Mouse (Mus musculus) left cerebral cortex, adult 11 months (tissue): Measurements from ENCODE around the gene Borcs6.

Experiments used
- DNase-seq: peaks from one replicate; pipeline ENCODE4 v3.0.0; 2022; ENCODE audit warnings: low spot score

Borcs6 gene

DNA sequence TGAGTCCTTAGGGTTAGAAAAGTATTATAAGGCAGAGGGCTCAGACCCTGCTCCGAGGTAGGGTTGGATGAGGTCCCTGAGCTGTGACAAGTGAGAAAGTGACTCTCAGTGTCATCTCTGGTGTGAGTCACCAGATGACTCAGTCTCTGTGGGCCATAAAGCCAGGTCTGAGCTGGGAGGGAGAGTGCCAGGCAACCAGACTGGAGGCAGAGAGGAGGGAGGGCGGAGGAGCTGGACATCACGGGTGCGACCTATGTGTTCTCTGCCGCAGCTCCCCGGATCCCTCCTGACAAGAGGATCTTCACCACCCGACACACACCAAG, 42.8 kb downstream of the Borcs6 start:
- no peak for DNase-seq

DNA sequence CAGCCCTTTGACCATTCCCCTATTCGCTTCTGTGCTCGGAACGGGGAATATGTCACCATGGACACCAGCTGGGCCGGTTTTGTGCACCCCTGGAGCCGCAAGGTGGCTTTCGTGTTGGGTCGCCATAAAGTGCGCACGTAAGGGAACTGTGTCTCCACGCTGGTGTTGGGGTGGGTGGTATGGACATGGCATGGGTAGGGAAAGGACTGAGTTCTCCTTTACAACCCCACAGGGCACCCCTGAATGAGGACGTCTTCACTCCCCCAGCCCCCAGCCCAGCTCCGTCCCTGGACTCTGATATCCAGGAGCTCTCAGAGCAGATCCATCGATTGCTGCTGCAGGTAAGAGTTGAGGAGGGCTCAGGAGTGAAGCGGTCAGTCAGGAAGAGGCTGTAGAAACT, 43.6 kb downstream of the Borcs6 start:
- DNase-seq, result no peak

DNA sequence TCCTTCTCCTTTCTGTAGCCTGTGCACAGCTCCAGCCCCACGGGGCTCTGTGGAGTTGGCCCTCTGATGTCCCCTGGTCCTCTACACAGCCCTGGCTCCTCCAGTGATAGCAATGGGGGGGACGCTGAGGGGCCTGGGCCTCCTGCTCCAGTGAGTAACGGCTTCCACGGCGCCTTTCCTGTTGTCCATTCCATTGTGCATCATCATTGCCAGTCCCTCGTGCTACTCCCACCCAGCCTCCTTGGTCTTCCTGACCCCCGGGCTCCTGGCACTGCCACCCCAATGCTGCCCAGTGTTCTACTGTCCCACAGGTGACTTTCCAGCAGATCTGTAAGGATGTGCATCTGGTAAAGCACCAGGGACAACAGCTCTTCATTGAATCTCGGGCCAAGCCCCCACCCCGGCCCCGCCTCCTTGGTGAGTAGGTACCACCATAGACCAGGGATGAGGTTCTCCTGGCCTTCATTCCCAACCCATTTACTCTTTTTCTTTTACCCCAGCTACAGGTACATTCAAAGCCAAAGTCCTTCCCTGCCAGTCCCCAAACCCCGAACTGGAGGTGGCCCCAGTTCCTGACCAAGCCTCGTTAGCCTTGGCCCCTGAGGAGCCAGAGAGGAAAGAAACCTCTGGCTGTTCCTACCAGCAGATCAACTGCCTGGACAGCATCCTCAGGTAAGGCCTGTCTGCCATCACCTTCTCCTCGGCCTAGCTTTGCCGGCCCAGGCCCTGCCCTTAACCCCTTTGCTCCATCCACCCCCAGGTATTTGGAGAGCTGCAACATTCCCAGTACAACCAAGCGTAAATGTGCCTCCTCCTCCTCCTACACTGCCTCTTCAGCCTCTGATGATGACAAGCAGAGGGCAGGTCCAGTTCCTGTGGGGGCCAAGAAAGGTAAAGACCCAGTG, 44.3 kb downstream of the Borcs6 start:
- DNase-seq, result no peak

DNA sequence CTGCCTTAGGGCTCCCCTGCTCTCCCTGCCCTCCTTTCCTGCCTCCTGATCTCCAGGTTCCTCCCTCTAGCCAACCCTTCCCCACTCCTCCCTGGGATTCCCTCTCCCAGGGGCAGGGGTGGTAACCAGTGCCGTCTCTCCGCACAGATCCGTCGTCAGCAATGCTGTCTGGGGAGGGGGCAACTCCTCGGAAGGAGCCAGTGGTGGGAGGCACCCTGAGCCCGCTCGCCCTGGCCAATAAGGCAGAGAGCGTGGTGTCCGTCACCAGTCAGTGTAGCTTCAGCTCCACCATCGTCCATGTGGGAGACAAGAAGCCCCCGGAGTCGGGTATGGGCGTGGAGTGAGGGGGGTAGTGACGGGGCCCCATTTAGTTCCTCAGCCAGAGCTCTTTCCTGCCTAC, 45.0 kb downstream of the Borcs6 start:
- DNase-seq, result no peak

DNA sequence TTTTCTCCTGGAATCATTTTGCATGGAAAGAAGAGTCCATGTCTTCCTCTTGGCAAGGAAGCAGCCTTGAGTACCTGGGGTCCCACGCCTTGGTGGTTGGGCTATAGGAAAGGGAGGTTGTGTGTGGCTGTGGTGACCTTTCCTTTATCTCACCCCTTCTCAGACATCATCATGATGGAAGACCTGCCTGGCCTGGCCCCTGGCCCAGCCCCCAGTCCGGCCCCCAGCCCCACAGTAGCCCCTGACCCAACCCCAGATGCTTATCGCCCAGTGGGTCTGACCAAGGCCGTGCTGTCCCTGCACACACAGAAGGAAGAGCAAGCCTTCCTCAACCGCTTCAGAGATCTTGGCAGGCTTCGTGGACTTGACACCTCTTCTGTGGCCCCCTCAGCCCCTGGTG, 45.7 kb downstream of the Borcs6 start:
- no peak for DNase-seq

DNA sequence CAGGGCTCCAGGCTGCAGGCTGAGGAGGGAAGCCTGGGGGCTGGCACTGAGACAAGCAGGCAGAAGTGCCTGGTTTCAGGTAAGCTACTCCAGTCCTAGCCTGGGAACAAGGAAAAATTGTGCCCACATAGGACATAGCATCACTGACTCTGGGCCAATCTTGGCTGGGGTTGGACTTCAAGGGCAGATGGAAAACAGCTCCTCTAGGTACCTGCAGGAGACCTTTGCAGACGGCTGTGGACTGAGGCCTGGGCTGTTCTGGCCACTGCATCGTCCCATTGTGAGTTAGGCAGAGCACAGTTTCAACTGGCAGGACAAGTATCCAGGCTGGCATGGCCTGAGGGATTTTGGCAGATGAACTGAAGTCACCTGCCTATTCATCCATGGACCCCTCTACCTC, 46.3 kb downstream of the Borcs6 start:
- DNase-seq, result no peak

DNA sequence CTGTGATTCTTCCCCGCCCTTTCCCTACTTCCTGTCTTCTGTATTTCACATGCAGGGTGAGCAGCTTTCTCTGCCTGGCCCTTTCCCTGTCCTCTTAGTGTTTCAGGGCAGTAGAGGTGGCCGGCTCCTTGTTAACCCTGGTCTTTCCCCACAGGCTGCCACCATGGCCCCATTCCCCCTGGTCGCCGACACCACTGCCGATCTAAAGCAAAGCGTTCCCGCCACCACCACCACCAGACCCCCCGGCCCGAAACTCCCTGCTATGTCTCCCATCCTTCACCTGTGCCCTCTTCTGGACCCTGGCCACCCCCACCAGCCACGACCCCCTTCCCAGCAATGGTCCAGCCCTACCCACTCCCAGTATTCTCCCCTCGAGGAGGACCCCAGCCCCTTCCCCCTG, 46.8 kb downstream of the Borcs6 start:
- DNase-seq, result no peak

DNA sequence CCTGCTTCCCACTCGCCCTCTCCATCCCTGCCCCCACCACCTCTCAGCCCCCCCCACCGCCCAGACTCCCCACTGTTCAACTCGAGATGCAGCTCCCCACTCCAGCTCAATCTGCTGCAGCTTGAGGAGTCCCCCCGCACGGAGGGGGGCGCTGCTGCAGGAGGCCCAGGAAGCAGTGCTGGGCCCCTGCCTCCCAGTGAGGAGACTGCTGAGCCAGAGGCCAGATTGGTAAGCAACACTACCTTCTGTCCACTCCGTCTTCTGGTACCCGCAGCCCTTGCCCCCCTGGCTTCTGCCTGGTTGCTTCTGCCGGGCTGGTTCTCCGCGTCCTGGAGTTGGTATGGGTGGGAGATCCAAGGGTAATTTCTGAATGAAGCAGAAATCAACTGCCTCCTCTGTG, 47.3 kb downstream of the Borcs6 start:
- no peak for DNase-seq

DNA sequence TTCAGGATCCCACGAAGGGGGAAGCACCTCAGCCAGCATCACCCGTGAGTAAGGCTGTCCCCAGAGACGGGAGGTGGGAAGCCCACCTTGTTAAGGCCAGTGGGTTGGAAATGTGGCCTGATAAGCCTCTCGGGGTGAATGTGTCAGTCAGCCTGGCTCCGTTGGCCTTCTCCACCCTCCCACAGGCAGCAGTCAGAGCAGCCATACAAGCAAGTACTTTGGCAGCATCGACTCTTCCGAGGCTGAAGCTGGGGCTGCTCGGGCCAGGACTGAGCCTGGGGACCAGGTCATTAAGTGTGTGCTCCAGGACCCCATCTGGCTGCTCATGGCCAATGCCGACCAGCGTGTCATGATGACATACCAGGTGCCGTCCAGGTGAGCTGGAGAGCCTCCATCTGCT, 48.2 kb downstream of the Borcs6 start:
- DNase-seq, result no peak

DNA sequence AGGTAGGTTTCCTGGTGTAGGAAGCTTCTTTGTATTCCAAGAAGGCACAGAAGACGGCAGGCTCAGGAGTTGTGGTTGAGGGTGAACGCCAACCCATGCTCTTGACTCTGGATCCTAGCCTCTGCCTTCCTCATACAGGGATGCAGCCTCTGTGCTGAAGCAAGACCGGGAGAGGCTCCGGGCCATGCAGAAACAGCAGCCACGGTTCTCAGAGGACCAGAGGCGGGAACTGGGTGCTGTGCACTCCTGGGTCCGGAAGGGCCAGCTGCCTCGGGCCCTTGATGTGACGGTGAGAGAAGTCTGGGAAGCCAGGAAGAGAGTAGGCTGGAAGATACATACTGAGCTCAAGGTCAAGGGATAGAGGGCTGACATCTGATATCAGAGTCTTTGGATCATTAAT, 48.7 kb downstream of the Borcs6 start:
- no peak for DNase-seq

DNA sequence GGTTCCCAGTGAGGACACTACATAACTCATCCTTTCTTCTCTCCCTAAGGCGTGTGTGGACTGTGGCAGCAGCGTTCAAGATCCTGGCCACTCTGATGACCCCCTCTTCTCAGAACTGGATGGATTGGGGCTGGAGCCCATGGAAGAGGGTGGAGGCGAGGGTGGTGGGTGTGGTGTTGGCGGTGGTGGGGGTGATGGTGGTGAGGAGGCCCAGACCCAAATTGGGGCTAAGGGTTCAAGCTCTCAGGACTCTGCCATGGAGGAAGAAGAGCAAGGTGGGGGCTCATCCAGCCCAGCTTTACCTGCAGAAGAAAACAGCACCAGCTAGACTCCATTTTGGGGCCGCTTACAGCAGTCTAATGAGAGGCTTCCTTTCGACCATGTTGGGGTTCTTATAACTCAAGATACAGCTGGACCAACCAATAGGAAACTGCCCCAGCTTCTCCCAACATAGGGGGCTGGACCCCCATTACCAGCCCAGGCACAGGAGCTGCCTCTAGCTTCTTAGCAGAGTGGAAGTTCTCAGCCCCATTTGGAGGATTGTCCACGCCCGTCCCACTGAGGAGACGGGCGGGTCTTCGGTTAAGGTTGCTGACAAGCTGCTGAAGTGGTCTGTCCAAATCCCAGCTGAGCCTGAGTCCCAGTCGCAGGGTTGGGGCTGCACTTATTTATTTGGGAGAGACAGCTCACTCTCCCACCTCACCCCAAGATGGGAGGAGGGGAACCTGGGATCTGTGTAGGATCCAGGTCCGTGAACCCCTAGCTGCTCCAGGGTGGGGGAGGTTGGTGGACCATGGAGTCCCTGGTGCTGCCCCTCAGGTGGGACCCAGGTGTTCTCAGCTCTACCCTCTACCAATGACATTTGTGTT, 49.7 kb downstream of the Borcs6 start:
- no peak for DNase-seq

DNA sequence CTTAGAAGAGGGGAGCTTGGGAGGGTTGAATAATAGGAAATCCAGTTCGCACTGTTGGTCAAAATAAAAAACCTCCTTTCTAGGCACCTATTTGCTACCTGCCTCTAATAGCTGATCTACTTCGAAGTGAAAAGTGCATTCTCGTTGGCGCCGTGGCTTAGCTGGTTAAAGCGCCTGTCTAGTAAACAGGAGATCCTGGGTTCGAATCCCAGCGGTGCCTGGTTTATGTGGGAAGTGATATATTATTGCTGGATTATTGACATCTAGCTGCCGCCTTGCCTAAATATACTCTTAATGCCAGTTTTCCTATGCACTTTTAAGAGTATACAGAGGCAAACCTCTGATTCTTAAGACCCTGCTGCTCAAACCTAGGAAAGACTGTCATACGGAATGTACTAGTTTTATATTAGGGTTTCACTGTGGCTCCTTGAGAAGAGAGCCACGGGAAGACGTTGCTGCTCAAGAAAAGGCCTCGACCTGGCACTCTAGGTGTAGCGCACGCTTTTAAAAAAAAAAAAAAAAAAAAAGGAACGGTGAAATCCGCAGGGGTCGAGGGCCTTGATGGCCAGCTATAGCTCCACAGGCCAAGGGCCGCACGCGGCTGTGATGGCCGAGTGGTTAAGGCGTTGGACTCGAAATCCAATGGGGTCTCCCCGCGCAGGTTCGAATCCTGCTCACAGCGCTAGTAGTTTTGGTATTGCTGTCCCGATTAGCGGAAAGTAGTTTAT, 51.0 kb downstream of the Borcs6 start:
- DNase-seq, result no peak
